Mouse (Mus musculus) c-Kit-positive CD71-positive TER-119-positive erythroid progenitor cells, embryonic 14.5 days (primary cell): ENCODE results near the gene Lhx2.

Experiments used
- DNase-seq: peaks from one replicate; pipeline ENCODE4 v3.0.0-alpha.2; 2013; ENCODE audit warnings: low spot score

Lhx2 gene

DNA sequence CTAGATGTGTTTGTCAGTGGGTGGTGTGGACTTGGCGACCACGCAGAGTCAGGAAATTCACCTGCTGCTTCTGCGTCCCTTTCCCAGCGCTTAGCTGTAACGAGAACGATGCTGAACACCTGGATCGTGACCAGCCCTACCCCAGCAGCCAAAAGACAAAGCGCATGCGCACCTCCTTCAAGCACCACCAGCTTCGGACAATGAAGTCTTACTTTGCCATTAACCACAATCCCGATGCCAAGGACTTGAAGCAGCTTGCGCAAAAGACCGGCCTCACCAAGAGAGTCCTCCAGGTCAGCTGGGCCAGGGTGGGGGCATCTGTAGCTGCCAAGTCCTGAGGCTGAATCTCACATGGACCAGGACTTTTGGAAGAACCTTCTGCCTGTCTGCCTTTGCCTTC is 20.7 kb downstream of the Lhx2 start:
- DNase-seq: no peak

DNA sequence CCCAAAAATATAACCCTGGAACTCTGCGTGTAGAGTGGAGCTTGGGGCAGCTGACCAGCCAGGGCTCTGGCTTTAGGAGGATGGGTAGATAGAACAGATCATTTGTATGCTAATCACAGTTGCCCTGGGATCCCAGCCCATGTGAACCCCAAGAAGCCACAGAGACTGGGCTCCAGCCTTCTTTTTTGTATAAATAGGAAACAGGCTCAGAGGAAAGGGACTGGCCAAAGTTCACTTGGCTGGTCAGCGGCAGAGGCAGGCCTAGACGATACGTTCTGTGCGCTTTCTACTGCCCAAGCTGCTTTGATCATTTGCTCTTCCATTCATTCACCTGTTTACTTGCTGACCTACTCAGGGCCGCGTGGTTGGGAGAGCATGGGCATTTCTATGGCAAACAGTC is 27.1 kb downstream of the Lhx2 start:
- DNase-seq: no peak

- no peak for DNase-seq
Measured at GRCm38 (mm10) chr2:38367023-38367422, 27.9 kb downstream of the Lhx2 start.

DNA sequence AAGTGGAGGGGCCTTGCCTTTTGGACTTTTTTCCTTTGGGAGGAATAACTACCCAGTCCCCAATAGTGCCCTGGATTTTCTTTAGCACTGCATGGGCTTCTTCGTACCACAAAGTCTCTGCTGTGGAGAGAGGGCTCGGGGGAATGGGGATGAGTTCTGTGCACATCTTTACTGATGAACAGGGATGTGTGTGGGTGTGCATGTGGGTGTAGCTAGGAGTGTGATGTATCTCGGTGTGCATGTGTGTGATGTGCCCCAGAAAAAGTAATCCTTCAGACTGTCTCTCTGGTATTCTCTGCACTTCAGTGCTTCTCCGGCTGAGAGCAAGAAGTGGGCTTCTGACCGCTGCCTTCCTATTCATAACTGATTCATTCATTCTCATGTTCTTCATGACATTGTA is 28.8 kb downstream of the Lhx2 start:
- DNase-seq: no peak

DNA sequence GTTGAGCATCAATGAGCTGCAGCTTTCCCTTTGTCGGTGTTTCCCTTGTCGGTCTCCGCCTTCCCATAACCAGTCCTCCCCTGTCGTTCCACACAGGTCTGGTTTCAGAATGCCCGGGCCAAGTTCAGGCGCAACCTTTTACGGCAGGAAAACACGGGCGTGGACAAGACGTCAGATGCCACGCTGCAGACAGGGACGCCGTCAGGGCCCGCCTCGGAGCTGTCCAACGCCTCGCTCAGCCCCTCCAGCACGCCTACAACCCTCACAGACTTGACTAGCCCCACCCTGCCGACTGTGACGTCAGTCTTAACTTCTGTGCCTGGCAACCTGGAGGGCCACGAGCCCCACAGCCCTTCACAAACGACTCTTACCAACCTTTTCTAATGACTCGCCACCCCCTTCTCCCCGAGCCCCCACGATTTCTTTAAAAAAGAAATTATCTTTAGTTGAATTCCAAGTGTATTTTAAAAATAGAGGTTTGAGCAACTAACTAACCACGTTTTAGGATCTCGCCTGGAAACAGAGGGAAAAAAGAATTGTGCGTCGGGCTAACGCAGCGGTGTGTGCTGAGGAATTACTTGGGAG is 29.8 kb downstream of the Lhx2 start:
- peak; percentile 37 for DNase-seq

GRCm38 (mm10) chr2:38375606-38376304 is 36.7 kb downstream of the Lhx2 start:
- peak; percentile 37 for DNase-seq

GRCm38 (mm10) chr2:38377254-38377653 is 38.2 kb downstream of the Lhx2 start:
- DNase-seq: no peak

- DNase-seq: peak; percentile 22
Measured at GRCm38 (mm10) chr2:38378346-38378745, 39.3 kb downstream of the Lhx2 start.

GRCm38 (mm10) chr2:38378849-38379545 is 39.9 kb downstream of the Lhx2 start:
- DNase-seq: no peak

GRCm38 (mm10) chr2:38379546-38379870 is 40.4 kb downstream of the Lhx2 start:
- no peak for DNase-seq

GRCm38 (mm10) chr2:38380136-38381083 is 41.3 kb downstream of the Lhx2 start:
- DNase-seq: no peak

- no peak for DNase-seq
Measured at GRCm38 (mm10) chr2:38387568-38388262, 48.6 kb downstream of the Lhx2 start.

DNA sequence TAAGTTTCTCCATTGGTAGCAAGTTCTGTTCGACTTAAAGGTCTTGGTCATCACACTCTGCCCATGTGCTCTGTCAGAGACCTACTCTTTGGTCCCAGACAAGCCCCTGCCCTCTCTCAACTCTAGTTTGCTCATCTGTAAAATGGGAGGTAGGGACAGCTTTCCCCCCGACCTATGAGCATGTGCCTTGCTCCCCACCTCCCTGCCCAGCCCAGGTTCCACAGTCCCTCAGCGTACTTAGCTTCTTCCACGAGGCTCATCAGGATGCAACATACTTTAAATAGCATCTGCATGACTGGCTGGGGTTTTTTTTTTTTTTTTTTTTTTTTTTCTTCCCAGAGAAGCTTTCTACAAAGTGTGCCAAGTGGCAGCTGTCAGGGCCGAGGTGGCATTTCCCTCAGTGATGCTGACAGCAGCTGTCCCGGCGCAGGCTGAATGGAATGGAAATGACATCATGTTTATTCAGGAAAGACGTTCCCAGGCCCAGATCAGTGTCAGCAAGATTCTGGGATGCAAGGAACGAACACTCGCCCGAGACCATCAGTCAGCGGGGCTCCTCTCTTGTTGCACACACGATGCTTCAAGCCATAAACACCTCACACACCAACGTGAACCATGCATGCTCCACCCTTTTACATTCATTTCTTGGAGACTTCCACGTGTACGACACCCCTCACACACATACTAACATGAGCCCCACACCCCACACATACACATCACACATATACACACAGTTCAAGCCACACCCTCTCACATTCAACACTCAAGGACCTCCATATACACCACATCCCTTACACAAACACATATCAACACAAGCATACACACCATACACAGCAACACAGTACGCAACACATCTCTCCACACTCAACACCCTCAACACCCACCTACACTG is 56.1 kb downstream of the Lhx2 start:
- no peak for DNase-seq

GRCm38 (mm10) chr2:38395869-38396236 is 56.8 kb downstream of the Lhx2 start:
- no peak for DNase-seq

DNA sequence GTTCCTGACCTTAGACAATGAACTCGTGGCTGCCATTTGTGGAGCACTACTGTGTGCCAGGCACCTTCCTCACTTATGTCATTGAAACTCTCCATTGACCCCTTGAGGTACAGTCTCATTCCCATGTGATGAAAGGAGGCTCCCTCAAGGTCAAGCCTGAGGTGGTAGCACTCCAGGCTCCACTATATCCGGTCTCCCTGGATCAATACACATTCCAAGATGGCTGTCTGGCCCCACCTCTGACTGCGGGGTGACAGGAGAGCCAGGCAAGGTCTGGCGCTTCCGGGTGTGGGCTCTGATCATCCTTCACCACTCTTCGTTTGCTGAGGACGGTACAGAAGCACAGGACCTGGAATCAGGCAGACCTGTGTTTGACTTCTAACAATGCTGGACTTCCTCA is 58.2 kb downstream of the Lhx2 start:
- DNase-seq: no peak

DNA sequence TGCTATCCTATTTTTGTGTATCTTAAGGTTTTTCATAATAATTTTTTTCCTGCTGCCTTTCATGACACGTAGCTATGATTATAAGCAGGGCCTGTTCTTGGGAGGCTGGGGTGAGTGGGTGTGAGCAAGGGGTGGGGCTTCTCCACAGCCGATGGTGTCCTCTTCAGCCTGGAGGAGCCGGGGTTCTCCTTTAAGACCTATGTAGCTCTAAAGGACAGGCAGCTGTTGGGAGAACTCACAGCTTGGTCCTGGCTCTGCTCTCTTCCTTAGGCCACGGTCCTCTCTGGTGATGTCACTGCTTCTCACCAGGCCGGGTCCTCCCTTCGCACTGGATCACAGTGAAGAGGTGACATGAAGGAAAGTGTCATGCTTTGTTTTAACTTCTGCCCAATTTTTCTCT is 58.8 kb downstream of the Lhx2 start:
- DNase-seq: no peak

GRCm38 (mm10) chr2:38402611-38403010 is 63.5 kb downstream of the Lhx2 start:
- DNase-seq: no peak

GRCm38 (mm10) chr2:38403231-38403630 is 64.2 kb downstream of the Lhx2 start:
- DNase-seq: no peak

DNA sequence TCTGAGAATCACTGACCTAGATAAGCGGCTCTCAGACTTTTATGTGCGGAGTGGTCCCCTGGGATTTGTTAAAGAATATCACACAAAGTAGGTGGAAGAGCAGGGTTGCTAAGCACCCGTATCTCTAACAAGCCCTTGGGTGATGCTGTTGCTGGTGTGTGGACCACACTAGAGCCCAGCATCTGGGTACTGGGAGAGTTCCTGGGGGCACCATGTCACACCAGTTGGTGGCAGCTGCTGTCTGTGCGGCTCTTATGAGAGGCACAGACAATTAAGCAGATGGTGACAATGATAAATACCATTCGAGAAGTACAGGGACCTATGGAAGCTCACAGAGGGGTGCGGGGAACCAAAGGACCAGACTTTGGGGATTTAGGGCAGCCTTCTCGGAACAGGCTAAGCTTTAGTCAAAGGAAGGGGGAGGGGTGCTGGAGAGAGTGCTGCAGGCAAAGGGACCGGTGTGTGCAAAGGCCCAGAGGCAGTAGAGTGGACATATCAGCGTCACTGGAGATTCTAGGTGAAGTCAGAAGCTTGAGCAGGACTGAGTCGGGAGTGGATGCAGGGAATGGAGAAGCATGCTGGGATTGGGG is 65.0 kb downstream of the Lhx2 start:
- DNase-seq: no peak

DNA sequence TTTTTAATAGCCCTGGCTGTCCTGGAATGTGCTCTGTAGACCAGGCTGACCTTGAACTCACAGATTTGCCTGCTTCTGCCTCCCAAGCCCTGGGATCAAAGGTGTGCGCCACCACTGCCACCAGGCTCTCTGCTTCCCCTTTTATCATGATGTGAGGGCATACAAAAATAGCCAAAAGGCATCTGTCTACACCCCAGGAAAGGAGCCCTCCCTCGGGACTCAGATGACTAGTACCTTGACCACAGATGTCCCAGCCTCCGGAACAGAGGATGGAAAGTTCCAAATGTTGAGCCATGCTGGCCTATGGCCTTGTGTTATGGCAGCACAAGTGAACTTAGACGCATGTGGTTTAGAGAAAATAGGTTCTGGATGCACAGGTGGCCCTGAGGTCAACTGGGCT is 66.3 kb downstream of the Lhx2 start:
- DNase-seq: no peak
